Mouse (Mus musculus) heart, adult 2 months (tissue): ENCODE measurements around the gene Odf3b.

Experiments
- CTCF ChIP-seq: fragments of 200-600 bp; IDR thresholded peaks from 2 replicates; pipeline ENCODE4 v1.8.1; 2022; ENCODE audit warnings: antibody characterized with exemption, mild to moderate bottlenecking, moderate library complexity
- EP300 ChIP-seq: fragments of 200-500 bp; IDR thresholded peaks from 2 replicates; pipeline ENCODE4 v1.6.1; 2011; ENCODE audit warnings: low read depth, low read length, control low read depth; ENCODE audit not compliant: insufficient read depth

DNA sequence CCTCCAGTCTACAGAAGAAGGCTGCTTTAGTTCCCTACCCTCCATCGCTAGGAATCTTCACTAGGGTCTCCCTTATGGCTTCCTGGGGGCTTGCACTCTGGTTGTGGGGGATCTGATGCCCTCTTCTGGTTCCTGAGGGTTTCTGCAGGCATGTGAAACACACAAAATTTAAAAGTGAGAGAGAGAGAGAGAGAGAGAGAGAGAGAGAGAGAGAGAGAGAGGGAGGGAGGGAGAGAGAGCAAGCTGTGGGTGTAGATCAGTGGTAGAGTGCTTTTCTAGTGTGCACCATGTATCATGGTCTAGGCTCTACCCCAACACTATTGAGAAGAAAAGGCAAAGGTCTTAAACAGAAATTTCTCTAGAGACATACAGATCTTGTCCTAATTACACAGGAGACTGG is 37.4 kb downstream of the Odf3b start:
- TF ChIP-seq EP300 (no peak), CTCF (no peak)
